Mouse (Mus musculus): ENCODE measurements at regions not wholly inside any gene's neighbourhood (a gene's known extent, or its start where the extent isn't known, plus 50 kb on each side); places are given as distances from the start of the nearest gene placed in this dataset.

- TF ChIP-seq EP300 (IDR thresholded peaks at IDR 0.05; ENCODE audit: insufficient read depth, low read depth, low read length) (no peak), POLR2A (IDR thresholded peaks at IDR 0.05; ENCODE audit: insufficient read depth, low read depth, low read length) (no peak), CTCF (IDR thresholded peaks at IDR 0.05) (no peak)
- H3K27ac ChIP-seq, result no peak overlapping the region
- no peaks in the 10 kb centered on the region for H3K79me2 ChIP-seq (replicated peaks; ENCODE audit: control insufficient read depth, insufficient read depth, low read length)
- H3K27me3 ChIP-seq (ENCODE audit: control insufficient read depth, insufficient read depth, low read length), result no peaks in the 10 kb centered on the region
- no peak for DNase-seq
- no peak overlapping the region for H3K4me3 ChIP-seq
- no peaks in the 10 kb centered on the region for H3K36me3 ChIP-seq (ENCODE audit: control insufficient read depth, insufficient read depth, low read length)
- 65% methylated on average over 2 of the region's 2 CpGs for WGBS
- intact Hi-C loops (cut with DNase I), result no loop called here
- H3K4me1 ChIP-seq (ENCODE audit: control insufficient read depth, insufficient read depth, low read length), result no peaks in the 10 kb centered on the region
- H3K9ac ChIP-seq (ENCODE audit: low read depth, low read length), result no peak overlapping the region
Measured at GRCm38 (mm10) chr2:117399487-117399886, 56.7 kb upstream of the Rasgrp1 start.

- intact Hi-C loops (cut with DNase I), result no loop called here
- Histone ChIP-seq H3K4me1 (ENCODE audit: control insufficient read depth, insufficient read depth, low read length) (no peaks in the 10 kb centered on the region), H3K27ac (no peak overlapping the region), H3K4me3 (no peak overlapping the region), H3K27me3 (ENCODE audit: control insufficient read depth, insufficient read depth, low read length) (no peaks in the 10 kb centered on the region), H3K36me3 (ENCODE audit: control insufficient read depth, insufficient read depth, low read length) (no peaks in the 10 kb centered on the region), H3K9ac (ENCODE audit: low read depth, low read length) (no peak overlapping the region), H3K79me2 (replicated peaks; ENCODE audit: control insufficient read depth, insufficient read depth, low read length) (no peaks in the 10 kb centered on the region)
- WGBS, result 86% methylated on average over 4 of the region's 4 CpGs
- TF ChIP-seq EP300 (IDR thresholded peaks at IDR 0.05; ENCODE audit: insufficient read depth, low read depth, low read length), result no peak
- no peak for TF ChIP-seq CTCF (IDR thresholded peaks at IDR 0.05)
- no peak for DNase-seq
Measured at GRCm38 (mm10) chr2:117403425-117404175, 60.8 kb upstream of the Rasgrp1 start.

- H3K79me2 ChIP-seq (replicated peaks; ENCODE audit: control insufficient read depth, insufficient read depth, low read length), result no peaks in the 10 kb centered on the region
- no peaks in the 10 kb centered on the region for H3K4me1 ChIP-seq (ENCODE audit: control insufficient read depth, insufficient read depth, low read length)
- WGBS, result 60% methylated on average over 2 of the region's 2 CpGs
- no peak overlapping the region for H3K27ac ChIP-seq
- no peaks in the 10 kb centered on the region for H3K27me3 ChIP-seq (ENCODE audit: control insufficient read depth, insufficient read depth, low read length)
- DNase-seq, result peak in 1 of 2 experiments; percentile 39
- TF ChIP-seq CTCF (IDR thresholded peaks at IDR 0.05) (no peak), EP300 (IDR thresholded peaks at IDR 0.05; ENCODE audit: insufficient read depth, low read depth, low read length) (no peak), POLR2A (IDR thresholded peaks at IDR 0.05; ENCODE audit: insufficient read depth, low read depth, low read length) (no peak)
- H3K9ac ChIP-seq (ENCODE audit: low read depth, low read length), result no peak overlapping the region
- H3K4me3 ChIP-seq, result no peak overlapping the region
- no peaks in the 10 kb centered on the region for H3K36me3 ChIP-seq (ENCODE audit: control insufficient read depth, insufficient read depth, low read length)
- intact Hi-C loops (cut with DNase I), result no loop called here
Measured at GRCm38 (mm10) chr2:117405453-117405852, 62.7 kb upstream of the Rasgrp1 start.

- intact Hi-C loops (cut with DNase I), result no loop called here
- WGBS, result 56% methylated on average over 5 of the region's 5 CpGs
- no peak for DNase-seq
- Histone ChIP-seq H3K27ac (no peak overlapping the region), H3K36me3 (ENCODE audit: control insufficient read depth, insufficient read depth, low read length) (no peaks in the 10 kb centered on the region), H3K27me3 (ENCODE audit: control insufficient read depth, insufficient read depth, low read length) (no peaks in the 10 kb centered on the region), H3K79me2 (replicated peaks; ENCODE audit: control insufficient read depth, insufficient read depth, low read length) (no peaks in the 10 kb centered on the region), H3K9ac (ENCODE audit: low read depth, low read length) (no peak overlapping the region), H3K4me1 (ENCODE audit: control insufficient read depth, insufficient read depth, low read length) (no peaks in the 10 kb centered on the region), H3K4me3 (no peak overlapping the region)
- TF ChIP-seq EP300 (IDR thresholded peaks at IDR 0.05; ENCODE audit: insufficient read depth, low read depth, low read length) (no peak), POLR2A (IDR thresholded peaks at IDR 0.05; ENCODE audit: insufficient read depth, low read depth, low read length) (no peak), CTCF (IDR thresholded peaks at IDR 0.05) (no peak)
Measured at GRCm38 (mm10) chr2:117408241-117408640, 65.4 kb upstream of the Rasgrp1 start.

- TF ChIP-seq CTCF (IDR thresholded peaks at IDR 0.05) (peak; percentile 50), POLR2A (IDR thresholded peaks at IDR 0.05; ENCODE audit: insufficient read depth, low read depth, low read length) (no peak), EP300 (IDR thresholded peaks at IDR 0.05; ENCODE audit: insufficient read depth, low read depth, low read length) (no peak)
- no peak overlapping the region for H3K27ac ChIP-seq
- H3K4me3 ChIP-seq, result no peak overlapping the region
- intact Hi-C loops (cut with DNase I), result no loop called here
- H3K27me3 ChIP-seq (ENCODE audit: control insufficient read depth, insufficient read depth, low read length), result no peaks in the 10 kb centered on the region
- H3K4me1 ChIP-seq (ENCODE audit: control insufficient read depth, insufficient read depth, low read length), result no peaks in the 10 kb centered on the region
- H3K36me3 ChIP-seq (ENCODE audit: control insufficient read depth, insufficient read depth, low read length), result no peaks in the 10 kb centered on the region
- 37% methylated on average over 4 of the region's 4 CpGs for WGBS
- H3K79me2 ChIP-seq (replicated peaks; ENCODE audit: control insufficient read depth, insufficient read depth, low read length), result no peaks in the 10 kb centered on the region
- peak in 1 of 2 experiments; percentile 8 for DNase-seq
- no peak overlapping the region for H3K9ac ChIP-seq (ENCODE audit: low read depth, low read length)
Measured at GRCm38 (mm10) chr2:117412045-117412606, 69.3 kb upstream of the Rasgrp1 start.

GRCm38 (mm10) chr2:117417229-117417970, 74.6 kb upstream of the Rasgrp1 start:
- no peak overlapping the region for H3K27ac ChIP-seq
- H3K36me3 ChIP-seq (ENCODE audit: control insufficient read depth, insufficient read depth, low read length), result no peaks in the 10 kb centered on the region
- H3K4me3 ChIP-seq, result no peak overlapping the region
- H3K79me2 ChIP-seq (replicated peaks; ENCODE audit: control insufficient read depth, insufficient read depth, low read length), result no peaks in the 10 kb centered on the region
- H3K27me3 ChIP-seq (ENCODE audit: control insufficient read depth, insufficient read depth, low read length), result no peaks in the 10 kb centered on the region; the same call in 1 of the 2 replicates
- DNase-seq, result no peak
- 61% methylated on average over 8 of the region's 8 CpGs for WGBS
- TF ChIP-seq EP300 (IDR thresholded peaks at IDR 0.05; ENCODE audit: insufficient read depth, low read depth, low read length) (no peak), CTCF (IDR thresholded peaks at IDR 0.05) (no peak), POLR2A (IDR thresholded peaks at IDR 0.05; ENCODE audit: insufficient read depth, low read depth, low read length) (no peak)
- intact Hi-C loops (cut with DNase I), result no loop called here
- H3K9ac ChIP-seq (ENCODE audit: low read depth, low read length), result no peak overlapping the region
- H3K4me1 ChIP-seq (ENCODE audit: control insufficient read depth, insufficient read depth, low read length), result no peaks in the 10 kb centered on the region
